Mouse (Mus musculus) myocyte (in vitro differentiated cells): ENCODE data around the gene Copb2.

Experiments used
- POLR2AphosphoS2 ChIP-seq: IDR thresholded peaks from one replicate; pipeline ENCODE4 v1.6.1; 2011; ENCODE audit warnings: low read depth, control low read depth; ENCODE audit not compliant: insufficient read length
- SRF ChIP-seq: IDR thresholded peaks from one replicate; pipeline ENCODE4 v1.6.1; 2011; ENCODE audit warnings: low read depth; ENCODE audit not compliant: control insufficient read depth, insufficient read length

GRCm38 (mm10) chr9:98633287-98634162 is 70.0 kb downstream of the Copb2 start:
- no peak for TF ChIP-seq SRF
- TF ChIP-seq POLR2AphosphoS2 = no peak
